Mouse (Mus musculus) CH12.LX (cell line): ENCODE measurements around the gene Scly.
A peak's percentile ranks its signal among the peaks of the same experiment; 100 is the strongest.

Experiments used
- CHD2 ChIP-seq: IDR thresholded peaks from 2 replicates; pipeline ENCODE4 v1.6.1; 2011; ENCODE audit warnings: low read length, improper control_type of control experiment
- CTCF ChIP-seq, 2 experiments: IDR thresholded peaks in 1 of 2; conservative IDR thresholded peaks in 1 of 2; 2 replicates each; pipeline ENCODE4 v1.5.1; 2011 to 2012; ENCODE audit warnings: low read depth in 2 of 2, low read length in 2 of 2, improper control_type of control experiment in 1 of 2, inconsistent platforms in 1 of 2, mild to moderate bottlenecking in 1 of 2, moderate library complexity in 1 of 2
- EP300 ChIP-seq: IDR thresholded peaks from 2 replicates; pipeline ENCODE4 v1.6.1; 2011; ENCODE audit warnings: low read length, improper control_type of control experiment
- GABPA ChIP-seq: IDR thresholded peaks from 2 replicates; pipeline ENCODE4 v1.6.1; 2012; ENCODE audit warnings: low read depth, low read length, improper control_type of control experiment, inconsistent platforms; ENCODE audit not compliant: insufficient replicate concordance
- MAFK ChIP-seq: IDR thresholded peaks from 2 replicates; pipeline ENCODE4 v1.6.1; 2011; ENCODE audit warnings: low read length, improper control_type of control experiment; ENCODE audit not compliant: insufficient replicate concordance
- MAX ChIP-seq: IDR thresholded peaks from 2 replicates; pipeline ENCODE4 v1.6.1; 2011; ENCODE audit warnings: low read length, improper control_type of control experiment
- MAZ ChIP-seq: IDR thresholded peaks from 2 replicates; pipeline ENCODE4 v1.6.1; 2012; ENCODE audit warnings: low read depth, mild to moderate bottlenecking, inconsistent platforms, low read length, improper control_type of control experiment, moderate library complexity
- NELFE ChIP-seq: IDR thresholded peaks from 2 replicates; pipeline ENCODE4 v1.6.1; 2011; ENCODE audit warnings: low read depth, low read length, improper control_type of control experiment
- POLR2A ChIP-seq: IDR thresholded peaks from 2 replicates; pipeline ENCODE4 v1.6.1; 2011; ENCODE audit warnings: low read depth, mild to moderate bottlenecking, improper control_type of control experiment, low read length
- SIN3A ChIP-seq: IDR thresholded peaks from 2 replicates; pipeline ENCODE4 v1.6.1; 2012; ENCODE audit warnings: low read length, improper control_type of control experiment, inconsistent platforms
- USF1 ChIP-seq: IDR thresholded peaks from 2 replicates; pipeline ENCODE4 v1.6.1; 2014; ENCODE audit warnings: low read depth, mild to moderate bottlenecking, inconsistent platforms, low read length, improper control_type of control experiment
- USF2 ChIP-seq: conservative IDR thresholded peaks from 2 replicates; pipeline ENCODE4 v1.6.1; 2011; ENCODE audit warnings: low read depth, low read length, improper control_type of control experiment
- ZMIZ1 ChIP-seq: IDR thresholded peaks from 2 replicates; pipeline ENCODE4 v1.6.1; 2012; ENCODE audit warnings: low read depth, mild to moderate bottlenecking, inconsistent platforms, low read length, improper control_type of control experiment

- TF ChIP-seq USF1 (no peak), NELFE (0 out of 2 replicates have a peak, but pooled peaks have one; percentile 31), POLR2A (peak; percentile 54; the same call in 1 of the 2 replicates), USF2 (no peak), MAX (peak; percentile 28; the same call in 1 of the 2 replicates), ZMIZ1 (no peak), MAZ (no peak), CTCF (conservative IDR thresholded peaks at IDR 0.05 in 1 of 2, IDR thresholded peaks at IDR 0.05 in 1 of 2; ENCODE audit: low read depth in 2 of 2, low read length in 2 of 2) (peak in 1 of 2 experiments; percentile 86; a peak in 2 of 4 replicates), CHD2 (no peak), SIN3A (peak; percentile 56), GABPA (no peak), EP300 (no peak), MAFK (no peak)
Measured at GRCm38 (mm10) chr1:91366215-91367108, 68.3 kb downstream of the Scly start, which contains the start of gene Erfe.
